Mouse (Mus musculus) cerebellum, adult 18-20 months (tissue): ENCODE data around the gene Cacna1b.

Source experiments
- DNase-seq, 2 experiments: peaks; one replicate each; pipeline ENCODE4 v3.0.0; 2021

The Cacna1b gene

DNA sequence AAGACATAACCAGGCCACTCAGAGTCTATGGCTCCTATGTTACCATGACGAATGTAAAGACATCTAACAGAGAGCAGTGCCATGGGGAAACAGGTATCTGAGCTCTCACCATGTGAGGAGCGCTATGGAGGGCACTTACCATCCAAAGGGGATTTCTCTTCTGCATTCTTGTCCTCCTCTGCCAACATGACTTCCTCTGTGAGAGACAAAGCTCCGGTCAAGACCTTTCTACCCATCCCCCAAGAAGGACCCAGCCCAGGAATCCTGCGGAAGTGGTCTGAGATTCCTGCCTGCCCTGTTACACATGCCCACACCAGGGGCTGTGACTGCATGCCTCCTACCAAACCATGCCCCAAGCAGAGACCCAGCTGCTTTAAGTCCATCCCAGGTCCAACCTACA lies 44.0 kb downstream of the Cacna1b start:
- no peak for DNase-seq

DNA sequence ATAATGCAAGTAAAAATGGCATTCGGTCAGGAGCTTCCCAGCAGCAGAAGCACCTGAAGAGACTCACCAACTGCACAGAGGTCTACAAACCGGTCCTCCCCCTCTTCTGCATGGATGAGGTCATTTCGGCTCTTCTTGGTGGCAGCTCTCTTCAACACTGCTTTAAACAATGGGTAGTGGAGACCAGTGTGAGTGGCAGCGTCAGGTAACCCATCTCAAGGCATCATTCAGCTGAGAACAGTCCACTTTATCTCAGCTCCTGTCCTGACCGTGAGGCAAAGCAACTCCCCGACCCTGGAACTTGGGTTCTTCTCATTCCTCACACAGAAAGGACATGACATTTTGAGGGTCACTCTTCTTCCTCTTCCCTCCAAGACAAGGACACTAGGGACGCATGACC lies 45.0 kb downstream of the Cacna1b start:
- DNase-seq = no peak

DNA sequence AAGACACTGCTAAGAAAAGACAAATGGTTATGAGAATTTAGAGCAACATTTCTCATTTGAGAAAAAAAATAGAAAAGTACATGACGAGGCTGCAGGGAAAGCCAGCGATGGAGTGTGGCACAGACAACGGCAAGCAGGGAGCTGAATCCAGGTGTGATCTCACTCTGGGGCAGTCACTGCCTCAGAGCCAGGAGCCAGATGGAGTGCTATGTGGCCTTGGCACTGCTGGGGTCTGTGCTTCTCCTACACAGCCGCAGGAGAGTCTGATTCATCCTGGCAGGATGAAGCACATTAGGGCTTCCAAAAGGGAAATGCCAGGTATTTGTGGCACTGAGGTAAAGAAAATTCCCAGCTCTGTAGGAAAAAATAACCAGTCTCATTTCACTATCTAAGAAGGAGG lies 45.5 kb downstream of the Cacna1b start:
- peak; percentile 62 to 73 for DNase-seq

DNA sequence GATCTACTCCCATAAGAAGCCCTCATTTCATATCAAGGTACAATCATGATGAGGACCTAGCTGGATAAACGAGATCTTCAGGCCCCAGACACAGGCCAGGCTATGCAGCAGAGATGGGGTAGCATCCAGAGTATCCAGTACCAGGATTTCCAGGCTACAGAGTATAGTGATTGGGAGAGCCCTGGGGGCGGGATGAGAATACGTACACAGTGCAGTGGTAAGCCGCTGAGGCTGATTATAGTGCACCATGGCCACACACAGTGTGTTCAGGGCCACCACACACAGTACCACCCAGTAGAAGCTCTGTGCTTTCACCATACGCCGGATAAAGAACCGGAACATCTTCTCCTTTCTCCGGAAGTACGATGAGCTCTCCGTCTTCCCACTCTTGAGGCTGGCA lies 57.0 kb downstream of the Cacna1b start:
- DNase-seq = no peak

DNA sequence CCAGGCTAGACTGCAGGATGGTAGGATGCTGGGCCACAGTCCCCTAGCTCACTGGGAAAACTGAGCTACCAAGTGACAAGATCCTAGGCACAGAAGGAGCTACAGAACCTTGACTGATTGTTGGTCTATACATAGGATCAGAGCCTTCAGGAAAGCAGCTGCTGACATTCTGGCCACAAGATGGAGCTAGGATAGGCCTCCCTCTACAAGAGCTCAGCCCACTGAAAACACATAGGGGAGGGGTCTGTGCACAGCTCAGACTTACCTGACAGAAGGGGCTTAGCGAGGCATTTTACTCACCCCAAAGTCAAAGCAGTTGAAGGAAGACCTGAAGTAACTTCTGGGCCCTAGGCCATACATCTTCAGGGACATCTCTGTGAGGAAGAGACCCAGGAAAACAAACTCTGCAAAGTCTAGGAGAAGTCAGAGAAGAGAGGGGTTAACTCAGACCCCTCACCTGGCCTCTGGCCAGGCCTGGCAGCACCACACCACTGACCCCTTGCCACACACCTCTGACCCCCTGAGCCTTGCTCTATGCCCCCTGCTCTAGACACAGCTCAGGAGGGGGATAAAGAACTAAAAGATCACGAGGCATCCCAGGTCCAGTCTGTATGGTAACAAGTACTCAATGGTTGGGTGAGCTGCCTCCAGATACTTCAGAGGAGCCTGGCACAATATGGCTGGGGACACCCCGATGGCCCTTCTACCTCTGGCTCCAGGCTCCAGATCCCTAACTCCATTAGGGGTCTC lies 60.6 kb downstream of the Cacna1b start:
- DNase-seq = no peak

DNA sequence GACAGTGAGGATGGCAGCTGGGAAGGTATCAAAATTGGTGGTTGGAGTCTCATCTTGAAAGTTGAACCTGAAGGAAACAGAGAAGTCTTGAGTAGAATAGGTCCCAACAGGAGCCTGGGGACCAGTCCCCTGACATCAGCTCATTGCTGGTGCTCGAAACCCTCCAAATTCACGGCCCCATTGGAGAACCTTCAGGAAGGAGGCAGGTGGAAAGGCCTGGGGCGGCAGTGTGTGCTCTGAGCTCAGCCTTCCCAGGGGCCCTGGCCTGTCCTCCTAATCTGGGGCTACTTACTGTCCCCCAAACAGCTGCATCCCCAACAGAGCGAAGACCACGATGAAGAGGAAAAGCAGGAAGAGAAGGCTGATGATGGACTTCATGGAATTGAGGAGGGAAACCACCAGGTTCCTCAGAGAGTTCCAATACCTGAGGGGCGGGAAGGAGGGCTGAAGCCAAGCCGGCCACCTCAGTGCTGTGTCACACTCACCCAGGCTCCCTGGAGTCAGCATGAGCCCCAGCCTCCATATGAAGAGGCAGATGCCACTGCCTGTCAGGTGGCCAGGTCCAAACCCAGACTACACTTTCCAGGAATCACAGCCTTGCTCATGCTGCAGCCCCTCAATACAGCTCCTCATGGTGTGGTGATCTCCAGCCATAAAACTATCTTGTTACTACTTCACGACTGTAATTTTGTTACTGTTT lies 65.5 kb downstream of the Cacna1b start:
- no peak for DNase-seq

DNA sequence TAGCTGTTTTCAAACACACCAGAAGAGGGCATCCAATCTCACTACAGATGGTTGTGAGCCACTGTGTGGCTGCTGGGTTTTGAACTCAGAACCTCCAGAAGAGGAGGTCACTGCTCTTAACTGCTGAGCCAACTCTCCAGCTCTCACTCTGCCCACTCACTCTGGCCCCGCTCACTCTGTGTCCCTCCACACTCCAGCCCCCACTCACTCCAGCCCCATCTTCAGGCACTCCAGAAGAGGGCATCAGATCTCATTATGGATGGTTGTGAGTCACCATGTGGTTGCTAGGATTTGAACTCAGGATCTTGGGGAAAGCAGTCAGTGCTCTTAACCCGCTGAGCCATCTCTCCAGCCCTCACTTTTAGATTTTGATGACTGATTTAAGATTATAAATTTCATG lies 70.6 kb downstream of the Cacna1b start:
- no peak for DNase-seq

DNA sequence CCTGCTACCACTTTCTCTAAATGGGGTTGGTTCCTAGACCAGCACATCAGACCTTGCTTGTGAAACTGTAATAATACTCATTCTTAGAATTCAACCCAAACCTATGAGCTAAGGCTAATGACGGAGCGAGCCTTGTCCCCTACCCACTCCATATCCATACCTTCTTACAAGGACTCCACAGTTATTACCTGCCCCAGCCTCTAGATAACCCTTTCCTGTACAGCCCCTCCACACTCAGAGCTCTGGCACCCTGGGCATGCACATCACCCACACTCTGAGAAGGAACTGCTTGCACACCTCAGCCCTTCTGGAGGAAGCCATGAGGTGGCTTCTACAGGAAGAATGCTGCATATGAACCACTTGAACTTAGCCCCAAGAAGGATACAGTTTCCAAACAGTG lies 72.6 kb downstream of the Cacna1b start:
- no peak for DNase-seq

DNA sequence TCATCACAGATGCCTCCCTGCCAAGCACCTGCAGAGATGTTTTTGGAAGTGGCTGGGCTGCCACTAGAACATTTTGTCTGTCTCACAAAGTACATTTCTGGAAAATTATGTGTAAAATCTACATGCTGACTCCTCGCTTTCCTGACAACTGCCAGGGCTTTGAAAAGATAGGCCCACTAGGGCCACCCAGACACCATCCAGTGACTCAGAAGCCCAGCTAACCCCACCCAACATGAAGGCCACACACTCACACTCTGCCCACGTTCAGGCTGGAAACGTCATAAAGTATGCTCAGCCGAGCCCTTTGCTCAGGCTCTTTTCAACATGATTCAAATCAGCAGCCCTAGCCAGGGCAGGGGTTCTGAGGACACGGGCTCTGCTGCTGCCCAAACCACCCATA lies 77.6 kb downstream of the Cacna1b start:
- no peak for DNase-seq

DNA sequence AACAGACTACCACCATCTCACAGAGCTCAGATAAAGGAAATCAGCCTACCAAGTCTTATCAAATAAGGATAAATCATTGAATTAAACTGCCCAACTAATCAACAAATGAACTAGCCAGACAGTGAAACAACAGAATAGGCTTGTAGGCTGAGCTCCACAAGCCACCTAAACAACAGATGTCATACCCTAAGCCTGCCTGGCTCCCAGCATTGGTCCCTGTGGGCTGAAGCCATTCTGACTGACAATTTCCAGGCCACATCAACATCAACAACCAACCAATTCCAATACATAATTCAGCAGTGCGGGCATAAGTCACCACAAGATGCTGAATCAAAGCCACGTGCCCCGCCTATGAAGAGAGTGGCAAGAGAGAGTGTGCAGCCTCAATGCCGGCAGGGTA lies 78.2 kb downstream of the Cacna1b start:
- no peak for DNase-seq

DNA sequence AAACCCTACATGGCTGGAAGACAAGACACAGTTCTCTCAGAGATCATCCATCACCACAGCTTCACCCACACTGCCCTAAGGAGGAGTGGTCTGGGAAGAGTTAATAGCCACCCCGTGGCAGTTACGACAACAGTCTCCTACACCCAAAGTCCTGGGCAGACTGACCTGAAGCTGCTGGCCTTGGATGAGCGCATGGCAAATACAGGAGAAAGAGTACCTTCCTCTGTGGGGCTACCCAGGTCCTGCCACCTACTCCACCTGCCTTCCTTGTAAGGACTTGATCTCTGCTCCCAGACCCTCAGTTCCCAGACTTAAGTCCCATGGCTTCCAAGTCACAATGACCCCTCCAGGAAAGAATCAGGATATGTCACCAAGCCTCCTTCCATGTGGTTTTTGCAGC lies 79.7 kb downstream of the Cacna1b start:
- DNase-seq = no peak

DNA sequence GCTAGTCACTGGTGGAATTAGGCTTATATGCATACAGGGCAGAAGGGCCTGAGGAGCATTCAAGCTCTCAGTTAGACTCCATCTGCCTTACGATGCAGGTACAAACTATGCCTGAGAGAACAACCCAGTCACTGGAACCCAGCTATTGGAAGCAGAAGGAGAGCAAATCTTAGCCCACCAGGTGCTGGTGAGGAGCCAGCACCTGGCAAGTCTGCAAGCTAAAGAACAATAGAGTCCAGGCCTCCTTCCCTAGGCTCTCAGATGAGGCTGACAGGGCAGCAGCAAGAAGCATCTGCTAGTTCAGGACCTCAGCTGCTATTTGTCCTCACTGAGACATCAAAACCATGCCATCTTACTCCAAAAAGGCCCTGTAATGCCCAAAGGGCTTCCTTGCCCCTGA lies 82.2 kb downstream of the Cacna1b start:
- peak; percentile 52 to 56 for DNase-seq

DNA sequence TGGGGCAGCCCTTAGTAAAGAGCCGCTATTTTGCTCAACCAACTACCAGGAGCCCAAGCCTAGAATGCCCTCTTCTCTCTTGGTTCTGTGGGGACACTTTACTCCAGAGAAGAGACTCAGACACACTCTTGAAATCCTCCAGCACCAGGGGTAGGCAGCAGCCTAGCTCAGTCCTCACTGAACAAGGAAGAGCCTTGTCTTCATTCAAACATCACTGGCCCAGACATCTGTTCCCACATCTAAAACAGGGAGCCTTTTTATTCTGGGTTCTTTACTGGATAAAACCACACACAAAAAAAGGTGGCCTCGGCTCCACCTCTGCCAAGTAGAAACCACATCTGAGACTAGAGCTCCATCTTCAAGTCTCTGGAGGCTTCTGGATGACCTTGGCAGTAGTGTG lies 82.8 kb downstream of the Cacna1b start:
- DNase-seq = no peak

DNA sequence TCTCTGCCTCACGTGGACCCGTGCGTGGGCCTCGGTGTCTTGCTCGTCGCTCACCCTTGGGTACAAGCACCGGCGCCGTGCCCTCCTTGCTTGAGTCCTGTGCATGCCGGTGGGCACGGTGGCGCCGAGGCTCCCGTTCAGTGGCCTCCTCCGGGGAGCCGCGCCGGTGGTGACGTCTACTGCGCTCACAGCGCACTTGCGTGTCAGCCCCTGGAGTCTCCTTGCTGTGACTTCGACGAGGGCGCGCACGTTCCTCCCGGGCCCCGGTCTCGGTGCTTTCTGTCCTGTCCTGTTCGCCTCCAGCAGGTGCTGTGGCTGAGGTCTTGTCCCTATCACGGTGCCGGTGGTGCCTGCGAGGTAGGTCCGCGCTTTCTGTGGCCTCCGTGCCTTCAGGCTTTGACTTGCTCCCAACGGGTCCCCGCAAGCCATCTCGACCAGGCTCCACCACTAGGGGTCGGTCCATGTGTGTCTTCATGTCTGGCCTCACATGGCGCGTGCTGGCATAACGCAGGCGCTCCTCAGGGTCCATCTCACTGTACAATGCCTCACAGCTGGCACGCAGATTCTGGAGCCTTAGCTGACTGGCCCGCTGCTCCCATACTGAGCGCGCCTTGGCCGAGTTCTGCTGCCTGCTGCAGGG lies 83.8 kb downstream of the Cacna1b start:
- peak; percentile 24 to 36 for DNase-seq

DNA sequence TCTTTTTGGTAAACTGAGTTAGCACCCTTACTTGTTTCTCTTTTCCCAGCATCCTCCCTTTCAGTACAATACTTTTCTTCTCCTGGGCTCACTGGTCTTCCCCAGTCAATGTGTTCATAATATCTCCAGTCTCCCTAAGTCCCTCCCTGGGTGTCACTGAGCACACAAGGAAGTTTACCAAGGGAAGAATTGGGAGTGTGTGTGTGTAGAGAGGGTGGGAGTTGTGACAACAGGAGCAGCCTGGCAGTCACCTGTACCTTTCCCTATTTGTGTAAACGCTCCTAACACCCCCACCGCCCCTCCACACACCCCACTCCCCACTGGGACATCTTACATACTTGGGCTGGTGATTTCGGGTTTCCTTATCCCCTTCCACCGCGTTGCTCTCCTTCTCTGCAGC lies 84.4 kb downstream of the Cacna1b start:
- no peak for DNase-seq

DNA sequence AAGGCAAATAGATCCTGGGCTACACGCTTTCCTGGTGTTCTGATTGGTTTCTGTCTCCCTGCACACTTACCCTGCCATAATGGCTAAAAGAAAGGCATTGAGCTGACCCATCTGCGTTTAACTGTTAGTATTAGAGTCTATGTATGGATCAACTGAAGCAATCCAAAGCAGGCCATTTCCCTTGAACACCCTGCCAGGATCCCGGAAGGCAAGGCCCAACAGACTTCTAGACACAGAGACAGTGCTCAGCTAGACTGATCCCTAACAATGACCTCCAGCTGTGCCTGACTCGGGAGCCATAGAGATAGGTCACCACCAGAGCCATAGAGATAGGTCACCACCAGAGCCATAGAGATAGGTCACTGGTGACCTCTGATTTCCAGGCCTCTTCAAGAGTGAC lies 84.8 kb downstream of the Cacna1b start:
- DNase-seq = no peak

DNA sequence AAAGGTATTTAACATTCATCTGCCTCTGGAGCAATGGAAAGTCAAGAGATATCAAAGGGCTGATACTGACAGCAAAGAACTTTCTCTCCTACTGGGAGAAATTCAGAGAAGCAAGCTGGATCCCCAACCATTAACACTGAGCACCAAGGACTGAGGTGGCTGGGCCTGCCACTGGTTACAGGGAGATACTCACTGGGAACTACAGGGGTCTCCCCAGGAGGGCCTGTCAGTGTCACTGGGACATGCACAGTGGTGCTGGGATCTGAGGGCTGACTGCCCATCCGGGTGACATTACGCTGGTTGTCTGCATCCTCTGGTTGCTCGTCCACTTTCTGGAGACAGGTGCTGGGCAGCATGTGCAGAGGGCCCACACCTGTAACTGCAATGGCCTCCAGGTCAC lies 85.3 kb downstream of the Cacna1b start:
- no peak for DNase-seq

DNA sequence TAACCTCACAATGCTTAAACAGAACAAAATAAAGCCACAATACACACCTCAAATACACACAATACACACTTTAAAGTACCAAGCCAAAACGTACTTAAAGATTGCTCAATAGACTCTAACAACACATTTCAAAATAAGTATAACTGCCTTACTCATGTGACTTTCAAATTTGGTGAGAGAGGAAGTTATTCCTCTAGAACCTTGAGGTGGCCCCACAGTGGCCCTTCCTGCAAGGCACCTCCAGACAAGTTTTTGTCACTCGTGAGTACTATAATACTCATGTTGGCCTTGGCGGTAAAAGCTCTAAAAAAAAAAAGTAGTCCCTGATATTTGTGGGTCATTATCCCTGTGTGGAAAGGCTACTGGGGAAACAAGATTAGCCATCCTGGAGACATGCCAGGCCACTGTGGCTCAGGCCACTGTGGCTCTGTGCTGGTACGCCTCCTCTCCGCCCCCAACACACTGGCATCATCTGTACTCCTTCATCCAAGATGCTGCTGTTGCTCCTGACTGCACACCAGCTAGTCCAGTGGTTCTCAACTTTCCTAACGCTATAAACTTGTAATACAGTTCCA lies 88.4 kb downstream of the Cacna1b start:
- no peak for DNase-seq

DNA sequence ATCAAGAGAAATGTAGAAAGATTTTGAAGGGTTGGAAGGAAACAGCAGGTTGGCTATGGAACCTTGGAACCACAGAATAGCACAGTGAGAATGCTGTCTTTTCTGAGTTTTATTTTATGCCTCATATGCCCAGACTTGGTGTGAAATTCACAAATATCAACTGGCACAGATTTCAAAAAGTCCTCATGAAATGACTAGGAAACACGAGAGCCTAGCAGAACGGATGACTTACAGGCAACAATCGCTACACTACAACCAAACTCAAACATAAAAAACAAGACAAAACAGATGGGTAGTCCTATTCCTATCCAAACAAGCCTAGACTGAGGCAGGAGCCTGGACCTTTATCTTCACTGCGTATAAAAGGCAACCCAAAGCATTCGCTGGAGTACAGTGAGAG lies 94.4 kb downstream of the Cacna1b start:
- DNase-seq = no peak

DNA sequence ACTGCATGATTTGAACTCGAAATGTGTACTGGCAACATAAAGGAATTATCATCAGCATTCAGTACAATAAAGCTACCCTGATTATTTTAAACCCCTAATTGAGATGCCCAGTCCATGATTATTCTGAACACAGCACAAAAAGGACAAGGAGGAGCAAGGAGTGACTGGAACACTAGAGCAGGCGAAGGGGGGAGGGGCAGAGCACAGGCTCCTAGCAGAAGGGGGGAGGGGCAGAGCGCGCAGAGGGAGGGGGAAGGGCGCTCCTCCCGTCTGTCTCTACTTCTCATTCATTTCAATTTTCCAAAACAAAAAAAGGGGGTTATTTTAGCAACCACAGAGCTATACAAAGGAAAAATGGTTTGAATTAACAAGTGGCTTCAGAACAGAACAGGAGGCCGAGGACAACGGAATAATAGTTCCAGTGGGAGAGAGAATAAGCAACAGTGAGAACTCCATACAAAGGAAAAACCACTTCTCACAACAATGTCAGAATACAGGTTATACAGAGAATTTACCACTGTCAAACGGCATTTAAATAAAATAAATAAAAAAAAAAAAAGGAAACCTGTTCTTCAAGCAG lies 98.2 kb downstream of the Cacna1b start:
- DNase-seq = no peak

DNA sequence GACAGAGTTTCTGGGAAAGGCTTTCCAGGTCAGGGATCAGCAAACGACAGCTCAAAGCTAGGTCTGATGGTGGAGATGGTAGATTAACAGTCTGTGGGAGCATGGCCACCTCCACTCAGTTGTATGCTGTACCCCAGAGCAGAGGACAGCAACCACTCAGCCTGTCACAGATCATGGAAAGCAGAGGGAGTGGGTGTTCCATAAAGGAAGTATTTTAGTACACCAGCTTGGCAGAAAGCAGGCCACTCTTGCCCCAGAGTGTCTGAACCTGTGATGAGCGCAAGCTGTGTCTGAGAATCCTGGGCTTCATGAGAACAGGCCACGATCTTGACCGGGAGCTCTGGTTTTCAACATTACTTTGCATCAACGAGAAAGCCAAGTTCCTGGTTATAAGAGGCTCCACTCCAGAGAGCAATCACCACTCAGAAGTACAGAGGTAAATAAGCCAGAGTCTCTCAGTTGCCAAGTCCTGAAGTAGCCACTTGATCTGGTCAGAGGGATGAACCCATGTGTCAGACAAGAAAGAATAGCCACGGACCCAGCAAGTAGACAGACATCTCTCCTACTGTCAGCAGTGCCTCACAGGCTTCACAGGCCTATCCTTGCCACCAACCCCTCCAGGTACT lies 103.7 kb downstream of the Cacna1b start:
- no peak for DNase-seq

DNA sequence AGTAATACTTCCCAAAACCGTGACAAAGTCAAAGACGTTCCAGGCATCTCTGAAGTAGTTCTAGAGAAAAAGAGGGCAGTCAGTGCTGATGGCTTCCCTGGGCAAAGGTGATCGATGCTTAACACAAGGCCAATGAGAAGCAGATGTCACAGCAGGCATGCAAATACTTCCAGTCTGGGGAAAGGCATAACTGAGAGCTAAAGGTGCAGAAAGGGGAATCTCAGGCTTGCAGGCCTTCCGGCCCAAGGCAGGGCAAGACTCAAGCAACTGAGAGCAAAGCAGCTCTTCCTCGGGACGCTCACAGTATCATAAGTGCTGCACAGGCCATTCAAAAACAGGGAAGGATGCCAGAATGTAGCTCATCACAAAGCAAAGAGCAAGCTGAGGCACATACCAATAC lies 114.4 kb downstream of the Cacna1b start:
- DNase-seq = no peak
